Mouse (Mus musculus) stomach, embryonic 15.5 days (tissue): ENCODE measurements around the gene Cdkn2aipnl. TPM values are rescaled to one million over a fixed set of nuclear protein-coding genes. Genes with fewer than 3 reads are reported as not detected.

Source experiments
- polyA plus RNA-seq: library from polyadenylated mRNA; unstranded; fragments of >200 nt; fragmentation: Nextera tagmentation; extraction: Ambion mirVana; gene quantifications from 2 replicates; pipeline ENCODE4 v1.2.1, GENCODE M21; 2015

Gene Cdkn2aipnl
- polyA plus RNA-seq, 1 experiment from 2014 or later, result 82.0 TPM

Other genes with a start within 250 kb of the Cdkn2aipnl start
- 16.3 and 16.7 TPM in 2 replicates for gene Sec24a, start 204.0 kb upstream of the Cdkn2aipnl start, polyA plus RNA-seq
- gene Sar1b, start 204.0 kb upstream of the Cdkn2aipnl start, polyA plus RNA-seq, result 115 and 131 TPM in 2 replicates
- gene Jade2, start 110.0 kb upstream of the Cdkn2aipnl start, polyA plus RNA-seq, result 1.4 and 1.5 TPM in 2 replicates
- 205 and 213 TPM in 2 replicates for gene Ube2b, start 33.1 kb downstream of the Cdkn2aipnl start, polyA plus RNA-seq
- gene Cdkl3, start 36.6 kb downstream of the Cdkn2aipnl start, polyA plus RNA-seq, result 6.0 and 6.9 TPM in 2 replicates
- gene Ppp2ca, start 131.0 kb downstream of the Cdkn2aipnl start, polyA plus RNA-seq, result 71.3 and 72.1 TPM in 2 replicates
- not detected in 2 replicates for gene Olfr1373, start 177.9 kb downstream of the Cdkn2aipnl start, polyA plus RNA-seq
- gene Olfr1371, start 246.3 kb downstream of the Cdkn2aipnl start, polyA plus RNA-seq, result not detected in 2 replicates